Mouse (Mus musculus) CD4-positive, CD25-positive, alpha-beta regulatory T cell, adult 4 months (primary cell): Measurements from ENCODE around the gene Hist1h2ba. TPM values are rescaled to one million over a fixed set of nuclear protein-coding genes. Genes with fewer than 3 reads are reported as not detected.
A peak's percentile ranks its signal among the peaks of the same experiment; 100 is the strongest.

Experiments used
- ATAC-seq: one replicate; pipeline ENCODE4 v1.8.0; 2017
- polyA plus RNA-seq, 2 experiments: library from polyadenylated mRNA; unstranded; fragments of 100-300 nt; shearing (Covaris generic); gene quantifications; one replicate each; pipeline ENCODE4 v1.2.1; 2017

Gene Hist1h2ba
- polyA plus RNA-seq, 2 experiments from 2014 or later: not detected

DNA sequence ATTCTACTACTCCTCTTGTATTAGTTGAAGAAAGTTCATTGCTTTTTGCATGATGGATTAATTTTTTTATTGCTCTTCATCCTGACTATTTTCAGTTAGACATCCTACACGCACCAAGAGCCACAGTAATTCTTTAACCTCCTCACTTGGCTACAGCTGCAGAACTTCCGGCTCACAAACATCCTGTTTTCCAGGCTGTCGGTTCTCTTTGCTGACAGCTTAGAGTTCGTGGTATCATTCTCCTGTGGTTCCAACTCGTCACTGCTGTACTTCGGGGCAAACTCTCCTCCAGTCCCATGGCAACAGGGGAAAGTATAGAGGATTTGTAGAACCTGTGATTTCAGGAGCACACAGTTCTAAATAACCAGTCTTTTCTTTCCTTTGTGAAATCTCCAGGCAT, 35.7 kb downstream of the Hist1h2ba start:
- peak; percentile 47 for ATAC-seq

DNA sequence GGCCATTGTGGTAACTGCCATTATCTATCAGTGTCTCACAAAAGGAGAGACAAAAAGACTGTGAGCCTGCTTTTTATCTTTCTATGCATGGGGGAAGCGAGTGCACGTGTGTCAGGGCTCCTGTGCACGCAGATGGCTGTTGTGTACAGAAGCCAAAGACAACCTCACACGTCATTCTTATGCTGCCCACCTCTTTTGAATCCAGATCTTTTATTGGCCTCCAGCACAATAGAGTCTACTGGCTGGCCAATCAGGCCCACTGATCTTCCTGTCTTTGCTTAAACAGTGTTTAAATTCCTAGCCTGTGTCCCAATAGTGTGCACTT, 40.7 kb downstream of the Hist1h2ba start:
- ATAC-seq: no peak

- no peak for ATAC-seq
These were observed 41.2 kb downstream of the Hist1h2ba start for GRCm38 (mm10) chr13:23892592-23893268.

DNA sequence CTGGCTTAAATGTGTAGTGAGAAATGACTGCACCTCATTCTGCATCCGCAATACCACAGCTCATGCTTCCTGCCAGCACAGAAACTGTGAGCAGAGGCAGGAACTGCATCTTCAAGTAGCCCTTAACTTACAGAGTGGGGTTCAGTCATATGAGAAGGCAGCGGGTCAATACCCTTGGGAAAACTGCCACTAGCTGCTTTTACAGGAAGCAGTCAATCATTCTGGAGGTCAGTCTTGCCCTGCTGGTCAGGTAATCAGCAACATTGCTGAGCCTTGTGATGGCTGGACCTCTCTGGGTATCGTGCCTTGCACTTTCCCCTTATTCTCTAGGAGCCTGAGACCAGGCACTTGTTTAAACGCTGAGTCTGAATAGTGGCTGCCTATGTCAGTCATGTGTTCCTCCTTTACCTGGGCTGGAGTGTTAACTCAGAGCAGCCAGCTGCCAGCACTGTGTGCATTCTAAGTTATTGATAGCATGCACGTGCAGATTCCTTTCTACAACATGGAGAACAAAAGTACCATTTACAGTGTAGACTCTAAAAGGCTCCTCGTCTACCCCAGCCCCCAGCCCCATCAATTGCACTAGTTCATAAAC, 44.8 kb downstream of the Hist1h2ba start:
- no peak for ATAC-seq

DNA sequence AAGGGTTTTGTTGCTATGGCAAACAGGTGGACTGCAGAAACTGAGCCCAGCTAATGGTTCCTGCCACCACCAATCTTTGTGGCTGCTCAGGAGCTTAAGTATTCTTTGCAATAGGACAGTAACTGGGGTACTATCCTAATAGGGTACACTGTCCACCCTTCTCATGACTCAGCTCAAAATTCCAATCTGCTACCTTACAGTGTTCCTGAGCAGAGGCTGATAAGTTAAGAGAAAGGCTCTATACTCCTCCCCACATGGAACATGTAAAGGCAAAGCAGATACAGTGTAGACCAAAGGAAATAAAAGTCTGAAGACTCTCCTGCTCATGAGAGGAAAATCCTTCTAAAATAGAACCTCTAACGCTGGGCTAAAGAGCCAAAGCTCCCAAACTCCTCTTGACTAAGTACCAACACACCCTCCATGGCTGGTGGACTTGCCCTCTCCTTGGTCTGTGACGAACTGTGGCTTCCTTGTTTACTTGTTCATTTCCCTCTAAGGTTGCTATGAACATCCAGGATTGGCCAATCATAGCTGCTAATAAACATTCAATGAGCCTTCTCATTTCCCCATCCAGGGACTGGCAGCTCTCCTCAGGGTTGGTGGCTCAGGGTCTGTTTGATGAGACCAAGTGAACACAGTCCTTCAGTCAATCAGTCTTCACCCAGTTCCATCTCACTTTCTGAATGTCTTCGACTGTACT, 46.8 kb downstream of the Hist1h2ba start:
- no peak for ATAC-seq

GRCm38 (mm10) chr13:23885540-23885939, 48.4 kb downstream of the Hist1h2ba start:
- no peak for ATAC-seq

Other genes starting within 250 kb of the Hist1h2ba start
- gene Hist1h2bc, start 250.0 kb downstream of the Hist1h2ba start, polyA plus RNA-seq: 1 to 10 TPM; 4.0 to 4.2 TPM
- not detected for gene Hist1h1t, start 238.3 kb downstream of the Hist1h2ba start, polyA plus RNA-seq
- gene Hist1h4c, start 235.7 kb downstream of the Hist1h2ba start, polyA plus RNA-seq: 1 to 10 TPM; 8.7 to 9.4 TPM
- under 1 TPM; 0.57 to 0.69 TPM for gene Hfe, start 223.3 kb downstream of the Hist1h2ba start, polyA plus RNA-seq
- gene Hist1h1c, start 195.3 kb downstream of the Hist1h2ba start, polyA plus RNA-seq: 10 to 100 TPM in 1 of 2 experiments, 1 to 10 TPM in 1; 8.9 to 10.5 TPM
- 1 to 10 TPM in 1 of 2 experiments, not detected in 1; 1.3 TPM for gene Hist1h3c, start 188.6 kb downstream of the Hist1h2ba start, polyA plus RNA-seq
- gene Hist1h2bb, start 187.4 kb downstream of the Hist1h2ba start, polyA plus RNA-seq: 1 to 10 TPM in 1 of 2 experiments, not detected in 1; 2.9 TPM
- gene Hist1h2ab, start 183.0 kb downstream of the Hist1h2ba start, polyA plus RNA-seq: 1 to 10 TPM; 2.8 to 8.2 TPM
- not detected for gene Hist1h3b, start 181.9 kb downstream of the Hist1h2ba start, polyA plus RNA-seq
- gene Hist1h4b, start 177.1 kb downstream of the Hist1h2ba start, polyA plus RNA-seq: 1 to 10 TPM in 1 of 2 experiments, not detected in 1; 5.4 TPM
- not detected for gene Hist1h4a, start 172.9 kb downstream of the Hist1h2ba start, polyA plus RNA-seq
- gene Hist1h3a, start 171.8 kb downstream of the Hist1h2ba start, polyA plus RNA-seq: 1 to 10 TPM in 1 of 2 experiments, not detected in 1; 1.8 TPM
- gene Hist1h1a, start 170.5 kb downstream of the Hist1h2ba start, polyA plus RNA-seq: 1 to 10 TPM; 2.6 to 3.4 TPM
- not detected for gene Trim38, start 164.2 kb downstream of the Hist1h2ba start, polyA plus RNA-seq
- gene Slc17a2, start 127.2 kb downstream of the Hist1h2ba start, polyA plus RNA-seq: not detected
- gene Slc17a3, start 94.7 kb downstream of the Hist1h2ba start, polyA plus RNA-seq: not detected
- under 1 TPM in 1 of 2 experiments, not detected in 1; 0.16 TPM for gene Slc17a1, start 66.4 kb downstream of the Hist1h2ba start, polyA plus RNA-seq
- not detected for gene Slc17a4, start 19.1 kb downstream of the Hist1h2ba start, polyA plus RNA-seq
- not detected for gene Hist1h2aa, start 306 bp upstream of the Hist1h2ba start, polyA plus RNA-seq
- gene Scgn, start 57.1 kb upstream of the Hist1h2ba start, polyA plus RNA-seq: not detected